Mouse (Mus musculus): ENCODE data around the gene Tnrc6b. TPM values are rescaled to one million over a fixed set of nuclear protein-coding genes. Genes with fewer than 3 reads are reported as not detected.

Gene Tnrc6b
- total RNA-seq, 1 experiment from 2014 or later = 42.3 TPM

DNA sequence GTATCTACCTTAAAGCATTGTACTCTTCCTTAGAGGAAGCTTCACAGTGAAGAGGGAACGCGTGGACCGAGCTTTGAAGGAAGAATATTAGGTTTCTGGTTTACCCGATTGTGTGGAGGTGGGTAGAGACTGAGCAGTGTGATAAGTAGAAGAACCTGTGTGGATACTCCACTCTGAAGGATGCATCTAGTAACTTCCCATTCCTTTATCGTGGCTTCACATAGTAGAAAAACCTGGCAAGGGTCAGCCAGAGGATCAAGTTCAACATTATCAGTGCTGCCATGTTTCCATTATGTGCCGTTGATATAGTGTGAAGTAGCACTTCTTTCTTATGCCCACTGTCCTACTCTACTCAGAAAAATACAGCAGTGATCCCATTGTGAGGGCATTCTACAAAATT lies 53.6 kb downstream of the Tnrc6b start:
- no peak for ATAC-seq (replicated peaks; ENCODE audit: insufficient number of reproducible peaks, low FRiP score, low TSS enrichment, poor library complexity, severe bottlenecking)

DNA sequence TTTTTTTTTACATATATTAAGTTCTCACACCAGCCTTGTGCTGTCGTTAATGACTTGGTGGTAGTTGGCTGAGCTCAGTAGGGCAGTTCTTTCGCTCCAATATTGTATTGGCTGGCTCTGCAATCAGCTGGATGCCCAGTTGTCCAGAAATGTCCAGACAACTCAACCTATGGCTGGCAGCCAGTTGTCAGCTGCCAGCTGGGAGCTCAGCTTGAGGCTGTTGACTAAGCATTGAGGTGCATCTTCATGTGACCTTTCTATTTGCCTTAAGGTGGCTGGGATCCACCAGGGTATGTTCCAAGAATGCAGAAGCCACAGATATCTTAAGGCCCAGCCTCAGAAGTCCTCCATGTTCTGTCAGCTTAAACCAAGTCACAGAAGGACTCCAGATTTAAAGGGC lies 54.3 kb downstream of the Tnrc6b start:
- ATAC-seq (replicated peaks; ENCODE audit: insufficient number of reproducible peaks, low FRiP score, low TSS enrichment, poor library complexity, severe bottlenecking) = no peak

DNA sequence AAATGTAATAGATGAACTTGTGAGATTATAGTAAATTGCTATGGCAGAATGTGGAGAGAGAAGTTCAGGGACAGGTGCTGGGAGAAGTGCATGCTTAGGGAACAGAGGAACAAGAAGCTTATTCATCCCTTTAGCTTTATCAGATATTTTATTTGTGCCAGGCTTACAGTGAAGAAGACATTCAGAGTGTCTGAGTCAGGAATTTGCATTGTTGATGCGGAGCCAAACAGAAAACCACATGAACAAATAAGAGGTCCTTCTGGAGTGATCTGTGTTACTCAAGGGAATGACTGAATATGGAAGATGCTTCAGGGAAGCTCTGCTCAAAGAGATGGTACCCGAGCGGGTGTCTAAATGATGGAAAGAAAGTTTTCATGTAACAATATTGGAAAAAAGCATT lies 57.1 kb downstream of the Tnrc6b start:
- no peak for ATAC-seq (replicated peaks; ENCODE audit: insufficient number of reproducible peaks, low FRiP score, low TSS enrichment, poor library complexity, severe bottlenecking)

DNA sequence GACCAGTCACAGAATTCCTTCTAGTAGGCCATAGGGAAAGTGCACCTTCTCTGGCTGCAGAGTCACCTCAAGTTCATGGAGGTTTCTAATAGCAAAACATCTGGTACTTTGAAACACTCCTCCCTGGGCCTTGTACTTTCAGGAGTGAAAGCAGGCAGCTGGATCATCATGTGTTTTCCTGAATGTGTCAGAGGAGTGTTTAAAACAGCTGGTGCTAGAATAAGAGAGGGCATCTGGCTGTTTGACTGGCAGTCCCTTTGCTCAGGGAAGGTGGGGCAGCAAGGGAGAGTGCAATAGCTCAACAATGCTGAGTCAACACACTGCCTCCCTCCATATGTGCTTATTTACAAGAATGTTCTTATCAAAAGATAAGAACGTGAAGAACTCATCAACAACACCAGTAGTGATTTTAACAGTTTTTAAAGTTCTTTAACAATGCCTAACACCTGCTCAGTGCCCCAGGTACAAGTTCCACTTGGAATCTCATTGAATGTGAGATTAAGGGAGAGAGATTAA lies 60.9 kb downstream of the Tnrc6b start:
- ATAC-seq (replicated peaks; ENCODE audit: insufficient number of reproducible peaks, low FRiP score, low TSS enrichment, poor library complexity, severe bottlenecking) = no peak

DNA sequence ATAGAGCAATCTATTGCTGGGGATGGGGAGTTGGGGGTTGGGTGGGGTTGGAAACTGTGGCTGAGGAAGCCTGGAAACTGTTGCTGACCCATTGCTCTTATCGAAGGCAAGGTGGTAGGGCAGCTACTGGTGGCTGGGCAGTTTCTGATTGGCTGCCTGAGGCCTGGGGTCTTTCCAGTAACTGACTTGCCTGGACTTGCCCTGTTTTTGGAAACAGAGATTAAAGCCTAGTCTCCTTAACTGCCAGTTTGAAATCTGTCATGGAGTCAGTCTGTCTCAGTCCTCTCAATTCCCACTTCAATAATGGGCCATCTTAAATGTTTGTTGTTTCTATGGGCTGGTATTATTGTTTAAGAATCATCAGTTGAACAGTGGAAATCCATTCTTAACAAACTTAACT lies 63.6 kb downstream of the Tnrc6b start:
- no peak for ATAC-seq (replicated peaks; ENCODE audit: insufficient number of reproducible peaks, low FRiP score, low TSS enrichment, poor library complexity, severe bottlenecking)

DNA sequence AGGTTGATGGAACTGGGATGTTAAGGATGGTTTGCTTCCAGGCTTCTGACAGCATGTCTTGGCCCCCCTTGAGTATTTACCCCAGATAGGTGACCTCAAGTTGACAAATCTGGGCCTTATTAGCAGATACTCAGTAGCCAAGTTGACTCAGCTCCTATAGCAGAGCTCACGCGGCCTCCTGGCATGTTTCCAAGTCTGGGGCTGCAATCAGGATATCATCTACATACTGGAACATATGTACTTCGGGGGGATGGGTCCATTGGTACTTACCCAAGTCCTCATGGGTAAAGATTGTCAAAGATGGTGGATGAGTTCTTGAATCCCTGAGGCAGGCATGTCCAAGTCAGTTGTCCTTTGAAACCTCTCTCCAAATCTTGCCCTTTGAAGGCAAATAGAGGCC lies 67.9 kb downstream of the Tnrc6b start:
- no peak for ATAC-seq (replicated peaks; ENCODE audit: insufficient number of reproducible peaks, low FRiP score, low TSS enrichment, poor library complexity, severe bottlenecking)

DNA sequence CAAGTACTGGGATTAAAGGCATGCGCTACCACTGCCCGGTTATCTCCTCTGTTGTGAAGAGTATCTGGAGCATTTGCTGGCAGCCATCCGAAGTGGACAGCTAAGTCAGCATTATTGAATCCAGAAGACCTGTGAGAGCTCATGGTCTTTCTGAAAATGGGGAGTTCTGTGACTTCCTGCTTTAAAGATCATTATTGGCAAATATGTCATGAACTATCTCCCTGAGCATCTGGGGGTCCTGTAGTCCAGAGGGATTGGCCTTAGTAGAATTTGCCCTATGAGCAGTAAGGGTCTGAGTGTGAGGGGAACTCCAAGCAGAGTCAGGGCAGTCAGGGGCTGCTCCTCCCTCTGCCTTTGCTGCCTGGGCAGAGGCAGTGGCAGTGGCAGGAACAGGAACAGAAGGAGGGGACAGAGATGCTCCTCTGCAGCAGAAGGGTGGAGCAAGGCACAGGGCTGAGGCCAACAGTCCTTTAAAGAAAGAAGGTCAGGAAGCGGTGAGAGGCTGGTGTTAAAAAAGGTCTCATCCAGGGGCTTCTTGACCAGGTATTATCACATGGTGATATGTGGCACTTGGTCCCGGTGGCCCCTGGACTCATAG lies 69.1 kb downstream of the Tnrc6b start:
- ATAC-seq (replicated peaks; ENCODE audit: insufficient number of reproducible peaks, low FRiP score, low TSS enrichment, poor library complexity, severe bottlenecking) = no peak

DNA sequence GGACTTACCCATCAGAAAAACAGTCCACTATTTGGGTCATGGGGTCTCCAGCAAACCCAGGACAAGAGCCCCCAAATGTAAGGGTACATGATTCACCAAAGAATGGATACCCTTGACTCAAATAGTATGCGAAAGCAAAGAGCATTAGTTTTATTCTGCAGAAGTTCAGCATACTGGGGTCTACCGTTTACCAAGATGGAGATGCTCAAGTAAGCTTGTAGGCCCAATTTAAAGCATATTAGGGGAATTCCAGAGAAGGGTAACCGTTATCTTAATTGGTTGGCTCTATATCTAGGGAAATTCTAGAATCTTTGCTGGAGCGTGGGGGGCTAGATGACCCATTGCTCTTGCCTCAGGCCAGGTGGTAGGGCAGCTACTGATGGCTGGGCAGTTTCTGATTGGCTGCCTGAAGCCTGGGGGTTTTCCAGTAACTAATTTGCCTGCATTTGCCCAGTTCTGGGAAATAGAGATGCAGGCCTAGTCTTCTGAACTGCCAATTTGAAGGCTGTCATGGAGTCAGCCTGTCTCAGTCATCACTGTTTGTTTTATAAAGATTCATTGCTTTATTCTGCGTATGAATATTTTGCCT lies 70.2 kb downstream of the Tnrc6b start:
- no peak for ATAC-seq (replicated peaks; ENCODE audit: insufficient number of reproducible peaks, low FRiP score, low TSS enrichment, poor library complexity, severe bottlenecking)

DNA sequence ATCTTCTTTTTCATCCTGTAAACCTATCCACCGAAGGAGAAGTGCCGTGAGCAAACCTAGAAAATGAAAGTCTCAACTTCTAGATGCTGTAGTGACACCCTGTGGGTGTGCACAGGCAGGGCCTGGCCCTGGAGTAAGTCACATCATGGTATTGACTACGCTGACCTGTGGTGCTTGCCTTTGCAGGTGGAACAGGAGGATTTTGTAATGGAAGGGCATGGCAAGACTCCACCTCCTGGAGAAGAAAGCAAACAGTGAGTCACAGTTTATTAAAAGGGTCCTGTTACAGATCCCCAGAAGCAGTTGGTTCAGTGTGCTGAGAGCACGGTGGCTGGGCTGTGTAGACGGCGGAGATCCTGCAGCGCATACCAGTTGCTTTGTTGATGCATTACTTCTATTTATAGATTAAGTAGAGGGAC lies 73.4 kb downstream of the Tnrc6b start:
- ATAC-seq (replicated peaks; ENCODE audit: insufficient number of reproducible peaks, low FRiP score, low TSS enrichment, poor library complexity, severe bottlenecking) = no peak

DNA sequence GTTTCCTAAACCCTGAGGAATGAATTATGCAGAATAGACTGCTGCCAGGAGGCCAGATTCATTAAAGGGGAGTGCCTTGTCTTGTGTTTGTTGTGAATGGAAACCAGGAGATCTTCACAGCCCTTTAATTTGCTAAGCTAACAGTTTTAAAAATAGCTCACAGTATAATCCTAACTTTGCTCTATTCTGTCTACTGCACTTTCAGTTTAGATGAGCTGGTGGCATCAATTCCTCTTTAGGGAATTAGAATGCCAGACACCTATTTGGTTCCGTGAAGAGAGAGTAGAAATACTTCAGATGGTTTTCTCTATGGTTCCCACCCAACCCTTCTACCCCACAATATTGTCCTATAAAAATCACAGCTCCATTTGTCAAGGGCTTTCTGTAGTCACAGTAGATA lies 74.6 kb downstream of the Tnrc6b start:
- no peak for ATAC-seq (replicated peaks; ENCODE audit: insufficient number of reproducible peaks, low FRiP score, low TSS enrichment, poor library complexity, severe bottlenecking)

DNA sequence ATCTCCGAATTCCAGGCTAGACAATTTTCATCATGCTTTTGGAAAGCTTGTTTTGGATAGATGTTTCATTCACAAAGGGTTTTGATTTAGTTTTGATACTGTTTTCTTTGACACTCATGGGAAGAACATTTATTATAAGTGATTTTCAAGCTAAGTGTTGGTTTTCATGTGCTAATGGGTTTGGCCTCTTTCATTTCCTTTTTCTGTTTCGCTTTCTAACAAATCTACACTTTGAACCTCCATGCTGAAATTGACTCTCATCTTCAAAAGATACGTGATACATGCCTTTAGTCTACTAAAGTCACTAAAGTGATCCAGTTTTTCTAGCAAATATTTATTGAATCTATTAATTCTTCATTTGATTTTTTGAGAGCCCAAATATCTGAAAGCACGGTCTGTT lies 76.6 kb downstream of the Tnrc6b start:
- no peak for ATAC-seq (replicated peaks; ENCODE audit: insufficient number of reproducible peaks, low FRiP score, low TSS enrichment, poor library complexity, severe bottlenecking)

DNA sequence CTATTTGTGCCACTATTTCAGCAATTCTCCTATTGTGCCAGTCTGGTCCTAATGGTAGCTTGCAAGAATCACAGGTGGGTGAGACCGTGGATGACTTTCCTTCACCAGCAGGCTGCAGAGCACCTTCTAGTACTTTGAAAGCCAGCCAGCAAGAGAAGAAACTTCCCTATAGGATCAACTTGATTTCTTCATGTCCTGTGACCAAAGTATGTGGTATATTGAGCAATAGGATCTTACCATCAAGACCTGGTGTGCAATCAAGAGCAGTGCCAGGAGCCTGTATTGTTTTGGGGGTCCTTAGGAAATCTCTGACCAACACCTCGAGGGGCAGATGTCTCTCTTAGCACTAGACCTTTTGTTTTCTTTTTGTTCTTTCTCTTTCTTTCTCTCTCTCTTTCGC lies 81.4 kb downstream of the Tnrc6b start:
- peak; percentile 70 for ATAC-seq (replicated peaks; ENCODE audit: insufficient number of reproducible peaks, low FRiP score, low TSS enrichment, poor library complexity, severe bottlenecking)

DNA sequence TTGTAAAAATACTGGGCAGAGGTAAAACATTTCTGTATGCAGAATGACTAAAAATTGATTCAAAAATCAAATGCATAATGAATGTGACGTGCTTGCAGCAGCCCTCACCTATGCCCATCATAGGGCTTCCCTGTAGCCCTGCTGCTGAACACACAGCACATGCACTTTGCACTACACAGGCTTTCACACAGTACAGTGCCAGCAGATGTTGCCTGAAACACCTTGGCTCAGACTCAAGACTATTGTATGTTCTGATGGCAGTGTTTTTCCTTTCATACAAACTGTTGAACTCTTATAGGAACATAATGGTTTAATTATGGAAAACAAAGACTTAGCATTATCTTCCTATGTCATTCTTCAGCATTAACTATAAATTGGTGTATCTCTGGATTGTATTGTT lies 84.0 kb downstream of the Tnrc6b start:
- no peak for ATAC-seq (replicated peaks; ENCODE audit: insufficient number of reproducible peaks, low FRiP score, low TSS enrichment, poor library complexity, severe bottlenecking)

DNA sequence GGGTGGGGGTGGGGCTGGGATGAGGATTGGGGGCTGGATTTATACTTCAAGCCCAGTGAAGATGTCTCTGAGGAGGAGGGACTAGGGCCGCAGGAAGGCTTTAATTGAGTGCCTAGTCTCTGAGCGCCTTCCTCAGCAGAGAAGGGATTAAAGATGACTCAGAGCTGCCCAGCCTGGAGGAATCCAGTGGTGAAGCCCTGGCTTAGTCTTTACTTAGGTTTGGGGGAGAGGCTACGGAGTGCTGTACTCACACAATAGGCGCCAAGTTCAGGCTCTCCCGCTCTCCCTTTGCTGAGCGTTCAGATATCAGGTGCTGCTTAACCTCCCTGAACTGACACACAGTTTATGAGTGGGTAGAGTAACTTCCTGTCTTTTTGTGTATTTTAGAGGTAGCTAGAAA lies 86.6 kb downstream of the Tnrc6b start:
- peak; percentile 15; the same call in 1 of the 2 replicates for ATAC-seq (replicated peaks; ENCODE audit: insufficient number of reproducible peaks, low FRiP score, low TSS enrichment, poor library complexity, severe bottlenecking)

DNA sequence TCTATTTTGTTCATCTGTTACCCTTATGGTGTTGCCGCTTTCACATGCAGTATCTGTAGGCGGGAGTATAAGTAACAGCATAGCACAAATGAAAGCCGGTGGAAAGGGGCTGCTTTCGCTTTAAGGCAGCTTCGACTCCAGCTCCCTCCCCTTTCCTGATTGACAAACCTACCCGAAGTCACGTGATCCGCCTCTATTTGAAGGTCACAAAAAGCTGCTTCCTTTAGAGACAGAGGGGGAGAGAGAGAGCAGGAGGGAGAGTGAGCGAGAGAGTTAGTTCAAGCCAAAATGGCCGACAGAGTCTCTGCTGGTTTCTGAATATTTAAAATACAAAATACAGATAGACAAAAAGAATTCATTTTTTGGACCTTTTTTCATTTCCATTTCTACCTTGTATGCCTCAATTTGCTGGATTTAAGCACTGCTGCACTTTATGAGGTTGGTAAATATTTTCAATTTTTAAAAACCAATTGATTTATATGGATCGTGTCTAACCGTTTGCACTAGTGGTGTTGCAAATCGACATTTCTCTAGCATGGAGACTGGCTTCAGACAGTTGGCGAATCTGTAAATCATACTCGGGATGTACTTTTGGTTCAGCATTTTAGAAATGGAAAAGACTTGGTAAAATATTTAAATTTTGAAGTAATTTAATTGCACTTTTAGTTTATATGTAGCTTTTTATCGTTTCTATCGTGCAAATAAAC lies 87.4 kb downstream of the Tnrc6b start:
- peak; percentile 99 for ATAC-seq (replicated peaks; ENCODE audit: insufficient number of reproducible peaks, low FRiP score, low TSS enrichment, poor library complexity, severe bottlenecking)

DNA sequence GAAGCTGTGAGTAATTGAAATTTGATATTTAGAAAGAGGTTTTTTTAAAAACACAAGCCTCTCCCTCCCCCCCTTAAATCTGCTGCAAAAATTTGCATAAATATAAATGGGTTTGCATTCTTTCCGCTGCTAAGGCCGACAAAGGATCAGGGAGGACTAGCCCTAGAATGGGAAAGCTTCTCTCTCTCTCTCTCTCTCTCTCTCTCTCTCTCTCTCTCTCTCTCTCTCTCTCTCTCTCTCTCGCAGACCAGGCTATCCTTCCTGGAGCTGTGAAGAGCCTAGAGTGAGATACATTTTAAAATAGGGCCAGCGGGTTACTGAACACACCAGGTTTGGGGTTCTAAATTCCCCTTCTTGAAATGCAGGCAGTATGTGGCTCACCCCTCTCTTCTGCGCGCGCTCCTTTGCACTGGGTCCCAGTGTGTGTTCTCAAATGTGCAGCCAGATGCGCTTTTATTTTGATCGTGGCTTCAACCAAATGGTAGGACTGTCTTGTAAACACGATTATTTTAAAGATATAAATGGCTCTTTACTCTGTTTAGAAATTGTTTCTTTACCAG lies 88.0 kb downstream of the Tnrc6b start:
- ATAC-seq (replicated peaks; ENCODE audit: insufficient number of reproducible peaks, low FRiP score, low TSS enrichment, poor library complexity, severe bottlenecking) = no peak

DNA sequence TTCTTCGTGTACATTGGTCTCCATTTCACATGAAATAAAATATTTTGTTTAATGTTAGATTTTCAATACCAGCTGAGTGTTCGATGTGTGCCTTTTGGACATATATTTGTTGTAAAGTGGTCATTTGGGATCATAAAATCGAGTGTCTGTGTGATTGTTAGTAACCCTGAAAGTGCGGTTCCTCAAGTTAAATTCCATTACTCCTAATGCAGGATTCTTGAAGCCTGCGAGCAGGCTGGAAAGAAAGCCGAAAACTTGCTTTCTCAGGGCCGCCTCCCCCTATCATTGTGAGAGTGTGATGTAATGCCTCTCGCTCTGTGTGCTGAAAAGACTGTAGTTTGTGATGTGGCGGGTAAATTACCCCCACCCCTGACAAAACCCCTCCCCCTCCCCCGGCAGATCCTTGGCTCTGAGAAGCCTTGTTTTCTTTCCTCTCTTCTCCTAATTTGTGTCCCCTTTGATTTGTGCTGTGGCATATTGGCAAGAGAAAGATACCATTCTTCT lies 88.6 kb downstream of the Tnrc6b start:
- no peak for ATAC-seq (replicated peaks; ENCODE audit: insufficient number of reproducible peaks, low FRiP score, low TSS enrichment, poor library complexity, severe bottlenecking)

DNA sequence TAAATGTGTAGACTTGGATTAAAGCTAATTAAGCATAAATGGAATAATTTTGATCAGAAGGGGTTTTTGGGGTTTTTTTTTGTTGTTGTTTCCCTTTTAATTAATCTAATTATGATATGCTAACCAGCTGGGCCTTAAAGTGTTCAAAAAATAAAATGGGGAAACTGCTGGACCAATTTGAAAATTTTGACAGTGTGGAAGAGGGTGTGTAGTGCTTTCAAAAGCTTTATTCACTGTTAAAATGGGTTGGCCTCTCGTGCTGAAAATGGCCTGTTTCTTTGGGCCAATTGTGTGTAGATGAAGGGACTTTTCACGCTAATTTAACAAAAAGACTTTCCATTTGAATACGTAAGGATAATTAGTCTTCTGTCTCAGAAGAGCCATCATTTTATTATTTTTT lies 89.1 kb downstream of the Tnrc6b start:
- ATAC-seq (replicated peaks; ENCODE audit: insufficient number of reproducible peaks, low FRiP score, low TSS enrichment, poor library complexity, severe bottlenecking) = no peak

DNA sequence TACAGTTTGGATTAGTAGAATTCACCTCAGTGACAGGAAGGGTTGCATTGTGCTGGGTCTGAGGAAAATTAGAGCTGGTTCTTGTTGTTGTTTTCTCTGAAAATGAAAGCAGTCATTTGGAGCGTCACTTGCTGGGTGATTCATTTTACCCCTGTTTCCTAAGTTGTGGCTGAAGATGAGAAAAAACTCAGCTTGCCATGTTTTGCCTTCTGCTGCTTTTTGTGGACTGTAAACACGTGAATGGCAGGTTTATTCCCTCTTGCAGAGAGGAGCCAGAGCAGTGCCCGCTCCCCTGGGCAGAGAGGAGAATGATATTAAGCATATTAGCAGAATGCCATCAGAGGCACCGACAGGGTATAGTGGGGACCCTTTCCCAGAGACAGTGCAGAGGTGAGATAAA lies 89.7 kb downstream of the Tnrc6b start:
- no peak for ATAC-seq (replicated peaks; ENCODE audit: insufficient number of reproducible peaks, low FRiP score, low TSS enrichment, poor library complexity, severe bottlenecking)

DNA sequence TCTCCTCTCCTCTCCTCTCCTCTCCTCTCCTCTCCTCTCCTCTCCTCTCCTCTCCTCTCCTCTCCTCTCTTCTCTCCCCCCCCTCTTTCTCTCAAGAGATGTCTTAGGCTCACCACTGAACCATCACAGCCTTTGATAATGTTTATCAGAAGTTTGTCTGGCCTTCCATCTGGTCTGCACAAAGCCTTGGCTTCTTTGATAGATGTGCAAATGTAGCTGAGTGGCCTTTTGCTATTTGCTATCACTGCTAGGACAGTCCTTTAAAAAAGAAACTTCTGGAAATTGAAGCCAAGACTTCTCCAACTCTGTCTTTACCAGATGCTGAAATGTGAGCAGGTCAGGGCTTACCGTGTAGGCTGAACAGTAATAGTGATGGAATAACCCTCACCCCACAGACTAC lies 90.5 kb downstream of the Tnrc6b start:
- ATAC-seq (replicated peaks; ENCODE audit: insufficient number of reproducible peaks, low FRiP score, low TSS enrichment, poor library complexity, severe bottlenecking) = no peak
